Mouse (Mus musculus) CH12.LX (cell line): ENCODE data around the gene Dock10. TPM values are rescaled to one million over a fixed set of nuclear protein-coding genes. Genes with fewer than 3 reads are reported as not detected.

Experiments
- DNase-seq: peaks from one replicate; pipeline ENCODE4 v3.0.0-alpha.2; 2013; ENCODE audit errors: extremely low read depth
- H3K27ac ChIP-seq: 2 replicates; pipeline ENCODE4 v1.5.1; 2012; ENCODE audit warnings: low read depth, mild to moderate bottlenecking, control low read depth, moderate library complexity; ENCODE audit not compliant: insufficient read depth
- H3K27me3 ChIP-seq: replicated peaks from 2 replicates; pipeline ENCODE3; 2012; ENCODE audit warnings: inconsistent platforms
- H3K36me3 ChIP-seq, 2 experiments: replicated peaks in 1 of 2; 2 replicates each; pipeline versions ENCODE3 to v1.6.1; 2012; ENCODE audit warnings: inconsistent platforms in 1 of 2, low read length in 1 of 2, mild to moderate bottlenecking in 1 of 2, mixed read lengths in 1 of 2, moderate library complexity in 1 of 2; ENCODE audit not compliant: control insufficient read depth in 1 of 2, insufficient read depth in 1 of 2
- H3K4me1 ChIP-seq, 2 experiments: 2 replicates each; pipeline ENCODE4 v1.6.1; 2012; ENCODE audit warnings: inconsistent platforms in 1 of 2, moderate library complexity in 1 of 2; ENCODE audit not compliant: insufficient read depth in 2 of 2, control insufficient read depth in 1 of 2
- H3K4me2 ChIP-seq: 2 replicates; pipeline ENCODE4 v1.6.1; 2012; ENCODE audit warnings: low read depth, mild to moderate bottlenecking, control low read depth; ENCODE audit not compliant: poor library complexity, insufficient read depth, severe bottlenecking
- H3K4me3 ChIP-seq, 3 experiments: fragments of 150-350 bp in 1 of 3; sonication (generic) in 1 of 3; replicated peaks in 1 of 3; 2 replicates each; pipeline versions ENCODE3 to v1.5.1; 2011 to 2012; ENCODE audit warnings: low read depth in 2 of 3, low read length in 2 of 3, mild to moderate bottlenecking in 2 of 3, moderate library complexity in 2 of 3, control low read depth in 1 of 3, improper control_type of control experiment in 1 of 3, inconsistent platforms in 1 of 3, mixed read lengths in 1 of 3; ENCODE audit not compliant: poor library complexity in 1 of 3
- H3K79me2 ChIP-seq: replicated peaks from 2 replicates; pipeline ENCODE4 v1.6.1; 2012; ENCODE audit warnings: mild to moderate bottlenecking, moderate library complexity; ENCODE audit not compliant: control insufficient read depth, poor library complexity, insufficient read depth, severe bottlenecking; ENCODE audit errors: extremely low read depth
- H3K9ac ChIP-seq: 2 replicates; pipeline ENCODE4 v1.6.1; 2012; ENCODE audit warnings: low read depth, mild to moderate bottlenecking, control low read depth, moderate library complexity; ENCODE audit not compliant: insufficient read depth
- H3K9me3 ChIP-seq: replicated peaks from 2 replicates; pipeline ENCODE3; 2012; ENCODE audit warnings: low read length, inconsistent platforms, mixed read lengths
- CTCF ChIP-seq, 2 experiments: IDR thresholded peaks in 1 of 2; conservative IDR thresholded peaks in 1 of 2; 2 replicates each; pipeline ENCODE4 v1.5.1; 2011 to 2012; ENCODE audit warnings: low read depth in 2 of 2, low read length in 2 of 2, improper control_type of control experiment in 1 of 2, inconsistent platforms in 1 of 2, mild to moderate bottlenecking in 1 of 2, moderate library complexity in 1 of 2
- E2F4 ChIP-seq: IDR thresholded peaks from 2 replicates; pipeline ENCODE4 v1.6.1; 2011; ENCODE audit warnings: low read depth, low read length, improper control_type of control experiment; ENCODE audit not compliant: insufficient replicate concordance
- ELF1 ChIP-seq: IDR thresholded peaks from 2 replicates; pipeline ENCODE4 v1.6.1; 2014; ENCODE audit warnings: low read depth, mild to moderate bottlenecking, inconsistent platforms, low read length, improper control_type of control experiment
- ETS1 ChIP-seq: conservative IDR thresholded peaks from 2 replicates; pipeline ENCODE4 v1.6.1; 2012; ENCODE audit warnings: low read depth, mild to moderate bottlenecking, inconsistent platforms, low read length, improper control_type of control experiment, moderate library complexity
- IRF4 ChIP-seq: IDR thresholded peaks from 2 replicates; pipeline ENCODE4 v1.6.1; 2014; ENCODE audit warnings: low read depth, mild to moderate bottlenecking, inconsistent platforms, low read length, improper control_type of control experiment
- JUN ChIP-seq: IDR thresholded peaks from 2 replicates; pipeline ENCODE4 v1.6.1; 2011; ENCODE audit warnings: low read depth, mild to moderate bottlenecking, low read length, improper control_type of control experiment, moderate library complexity; ENCODE audit not compliant: insufficient read depth
- KAT2A ChIP-seq: IDR thresholded peaks from 2 replicates; pipeline ENCODE4 v1.6.1; 2012; ENCODE audit warnings: low read length, improper control_type of control experiment, inconsistent platforms; ENCODE audit not compliant: insufficient replicate concordance
- MAX ChIP-seq: IDR thresholded peaks from 2 replicates; pipeline ENCODE4 v1.6.1; 2011; ENCODE audit warnings: low read length, improper control_type of control experiment
- NRF1 ChIP-seq: IDR thresholded peaks from 2 replicates; pipeline ENCODE4 v1.6.1; 2014; ENCODE audit warnings: low read depth, mild to moderate bottlenecking, inconsistent platforms, low read length, improper control_type of control experiment, moderate library complexity
- PAX5 ChIP-seq: IDR thresholded peaks from 2 replicates; pipeline ENCODE4 v1.6.1; 2012; ENCODE audit warnings: low read length, inconsistent platforms, mixed read lengths
- POLR2A ChIP-seq: IDR thresholded peaks from 2 replicates; pipeline ENCODE4 v1.6.1; 2011; ENCODE audit warnings: low read depth, mild to moderate bottlenecking, improper control_type of control experiment, low read length
- RAD21 ChIP-seq: IDR thresholded peaks from 2 replicates; pipeline ENCODE4 v1.6.1; 2011; ENCODE audit warnings: low read depth, mild to moderate bottlenecking, low read length, improper control_type of control experiment, moderate library complexity
- RCOR1 ChIP-seq: conservative IDR thresholded peaks from 2 replicates; pipeline ENCODE4 v1.6.1; 2012; ENCODE audit warnings: low read depth, mild to moderate bottlenecking, inconsistent platforms, low read length, improper control_type of control experiment
- SIN3A ChIP-seq: IDR thresholded peaks from 2 replicates; pipeline ENCODE4 v1.6.1; 2012; ENCODE audit warnings: low read length, improper control_type of control experiment, inconsistent platforms
- SMC3 ChIP-seq: IDR thresholded peaks from 2 replicates; pipeline ENCODE4 v1.6.1; 2011; ENCODE audit warnings: low read depth, low read length, improper control_type of control experiment
- UBTF ChIP-seq: IDR thresholded peaks from 2 replicates; pipeline ENCODE4 v1.6.1; 2012; ENCODE audit warnings: low read depth, mild to moderate bottlenecking, inconsistent platforms, low read length, improper control_type of control experiment, moderate library complexity
- USF1 ChIP-seq: IDR thresholded peaks from 2 replicates; pipeline ENCODE4 v1.6.1; 2014; ENCODE audit warnings: low read depth, mild to moderate bottlenecking, inconsistent platforms, low read length, improper control_type of control experiment
- dilution Hi-C: fragments of 300-500 bp; cut with MboI; formaldehyde crosslinking; loops from 2 replicates; pipeline ENCODE4 v1.14.3; 2020; ENCODE audit warnings: low sequenced_read_pairs; ENCODE audit not compliant: extremely low pct_unique_long_range_greater_than_20kb, extremely low pct_ligation_motif_present
- in situ Hi-C: fragments of 300-500 bp; cut with MboI; formaldehyde crosslinking; loops from 3 replicates; pipeline ENCODE4 v1.14.3; 2019; ENCODE audit warnings: low sequenced_read_pairs, low pct_ligation_motif_present, low pct_unique_long_range_greater_than_20kb, mixed read lengths
- polyA plus RNA-seq: library from polyadenylated mRNA; unstranded; fragments of >175 nt; gene quantifications from 2 replicates; pipeline ENCODE4 v1.2.1, GENCODE M21; 2012; ENCODE audit warnings: low read depth; ENCODE audit not compliant: insufficient read length
- total RNA-seq, 2 experiments: library from RNA; depleted of rRNA; stranded (reverse); fragments of 300-350 nt in 1 of 2; fragments of >200 nt in 1 of 2; gene quantifications; 2 replicates each; pipeline ENCODE4 v1.2.3; 2012 to 2014

Gene Dock10
- total and polyA plus RNA-seq, 3 experiments = 44.7 to 77.2 (median 62.2) TPM

DNA sequence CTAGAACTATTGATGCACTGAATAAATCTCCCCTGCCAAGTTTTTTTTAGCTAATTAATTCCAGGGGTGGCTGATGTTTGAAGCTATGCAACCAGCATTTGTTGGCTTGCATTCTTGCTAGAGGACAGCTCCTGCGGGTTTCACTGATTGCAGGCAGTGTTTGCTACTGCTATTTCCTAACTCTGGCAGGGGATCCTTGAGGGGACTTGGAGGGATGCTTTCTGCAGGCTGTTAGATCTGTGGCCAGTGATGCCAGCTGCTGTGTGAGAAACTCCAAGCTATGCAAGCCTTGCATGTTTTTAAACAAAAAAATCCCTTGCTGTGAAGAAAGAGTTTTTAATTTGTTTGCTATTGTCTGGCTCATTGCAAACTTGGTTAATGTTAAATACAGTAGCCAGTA lies 238.4 kb downstream of the Dock10 start:
- dilution Hi-C loops = no loop called here
- peaks cover 56 to 92% of the 10 kb centered on the region in 2 experiments for H3K36me3 ChIP-seq

DNA sequence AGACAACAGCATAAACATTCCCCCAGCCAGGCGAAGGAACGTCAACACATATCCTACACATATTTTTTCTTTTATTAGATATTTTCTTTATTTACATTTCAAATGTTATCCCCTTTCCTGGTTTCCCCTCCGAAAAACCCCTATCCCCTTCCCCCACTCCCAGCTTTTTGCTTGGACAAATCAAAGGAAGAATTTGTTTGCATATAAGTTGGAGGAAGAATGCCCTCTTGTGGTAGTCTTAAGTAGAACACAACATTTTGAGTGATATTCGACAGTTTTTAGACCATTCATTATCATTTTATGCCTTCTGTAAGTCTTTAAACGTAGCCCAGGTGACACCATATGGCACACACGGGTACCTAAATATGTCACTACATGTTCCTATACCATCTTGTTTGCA lies 242.5 kb downstream of the Dock10 start:
- peak; percentile 34 for DNase-seq
- H3K36me3 ChIP-seq = peaks cover 64 to 92% of the 10 kb centered on the region in 2 experiments
- no peak overlapping the region for H3K27ac ChIP-seq
- H3K9ac ChIP-seq = no peak overlapping the region
- H3K4me1 ChIP-seq = peaks cover 0 to 19% of the 10 kb centered on the region in 2 experiments; a peak in 1 of 4 replicates
- TF ChIP-seq RAD21 (peak; percentile 65), PAX5 (no peak), KAT2A (no peak), IRF4 (no peak), CTCF (conservative IDR thresholded peaks at IDR 0.05 in 1 of 2, IDR thresholded peaks at IDR 0.05 in 1 of 2; ENCODE audit: low read depth in 2 of 2, low read length in 2 of 2) (peak in 1 of 2 experiments; percentile 62; a peak in 2 of 4 replicates), POLR2A (no peak), SMC3 (peak; percentile 58), ELF1 (no peak)
- no peak overlapping the region for H3K4me2 ChIP-seq
- no peaks in the 10 kb centered on the region for H3K9me3 ChIP-seq
- in situ Hi-C loops (loop anchor here (10.0 kb wide), 1 partner anchor 341 kb away; no protein-coding TSS in a partner anchor), dilution Hi-C loops (no loop called here)
- no peaks in the 10 kb centered on the region for H3K27me3 ChIP-seq
- H3K4me3 ChIP-seq = no peak overlapping the region
- no peaks in the 10 kb centered on the region for H3K79me2 ChIP-seq

More for the DNA sequence above, 238.4 kb downstream of the Dock10 start:
- in situ Hi-C loops = loop anchor here (10.0 kb wide), 1 partner anchor 345 kb away; no protein-coding TSS in a partner anchor
- Histone ChIP-seq H3K4me3 (no peak overlapping the region), H3K4me2 (no peak overlapping the region), H3K9me3 (no peaks in the 10 kb centered on the region), H3K79me2 (no peaks in the 10 kb centered on the region), H3K27ac (no peak overlapping the region), H3K27me3 (no peaks in the 10 kb centered on the region), H3K9ac (no peak overlapping the region)
- DNase-seq = no peak
- TF ChIP-seq JUN = no peak
- TF ChIP-seq RCOR1 = no peak
- no peak for TF ChIP-seq E2F4
- no peak for TF ChIP-seq CTCF (conservative IDR thresholded peaks at IDR 0.05 in 1 of 2, IDR thresholded peaks at IDR 0.05 in 1 of 2; ENCODE audit: low read depth in 2 of 2, low read length in 2 of 2)
- no peak for TF ChIP-seq UBTF
- TF ChIP-seq NRF1 = no peak
- no peak for TF ChIP-seq ETS1
- TF ChIP-seq MAX = no peak
- no peak for TF ChIP-seq SIN3A
- TF ChIP-seq SMC3 = no peak
- TF ChIP-seq POLR2A = no peak
- no peak for TF ChIP-seq PAX5
- no peak for TF ChIP-seq USF1
- TF ChIP-seq, all 38 proteins: peak for 0
- H3K4me1 ChIP-seq = peaks cover 0 to 5% of the 10 kb centered on the region in 2 experiments; a peak in 1 of 4 replicates
